Mouse (Mus musculus) left cerebral cortex, adult 9 months (tissue): ENCODE results near the gene Gfm1.

ENCODE experiments used
- DNase-seq, 2 experiments: peaks; one replicate each; pipeline ENCODE4 v3.0.0; 2022; ENCODE audit warnings: low spot score in 2 of 2

The Gfm1 gene

DNA sequence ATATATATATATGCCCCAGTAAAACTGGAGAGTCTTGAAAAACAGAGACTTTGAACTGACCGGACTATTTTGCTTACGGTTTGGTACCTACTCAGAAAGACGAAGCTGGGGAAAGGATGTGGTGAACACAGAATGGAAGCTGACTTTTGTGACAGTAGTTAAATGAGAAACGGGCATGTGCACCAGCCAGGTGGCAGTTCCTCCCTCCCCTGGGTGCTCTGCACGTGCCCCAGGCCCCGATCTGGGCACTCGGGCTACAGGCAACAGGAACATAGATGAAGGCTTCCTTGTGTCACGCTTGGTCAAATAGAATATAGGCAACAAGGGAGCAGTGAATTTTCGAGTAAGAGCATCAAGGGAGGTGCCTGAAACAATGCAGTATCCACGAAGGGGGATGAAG, 66.4 kb downstream of the Gfm1 start:
- no peak for DNase-seq

DNA sequence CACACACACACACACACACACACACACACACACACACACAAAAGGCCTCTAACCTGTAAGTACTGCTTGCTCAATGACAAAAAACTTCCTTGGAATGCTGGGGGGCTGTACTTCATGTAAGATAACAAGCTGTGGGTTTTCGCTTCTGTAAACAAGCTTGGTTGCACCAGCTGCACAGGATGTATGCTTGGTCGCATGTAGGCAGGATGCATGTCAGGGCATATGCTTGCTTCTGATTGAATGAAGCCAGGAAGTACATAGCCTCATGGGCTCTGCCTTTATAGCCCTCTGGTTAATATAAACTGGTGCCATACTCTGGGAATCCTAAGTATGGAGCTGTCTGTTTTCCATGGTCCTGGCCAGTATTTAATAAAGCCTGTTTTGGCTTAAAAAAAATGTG, 68.1 kb downstream of the Gfm1 start:
- no peak for DNase-seq

DNA sequence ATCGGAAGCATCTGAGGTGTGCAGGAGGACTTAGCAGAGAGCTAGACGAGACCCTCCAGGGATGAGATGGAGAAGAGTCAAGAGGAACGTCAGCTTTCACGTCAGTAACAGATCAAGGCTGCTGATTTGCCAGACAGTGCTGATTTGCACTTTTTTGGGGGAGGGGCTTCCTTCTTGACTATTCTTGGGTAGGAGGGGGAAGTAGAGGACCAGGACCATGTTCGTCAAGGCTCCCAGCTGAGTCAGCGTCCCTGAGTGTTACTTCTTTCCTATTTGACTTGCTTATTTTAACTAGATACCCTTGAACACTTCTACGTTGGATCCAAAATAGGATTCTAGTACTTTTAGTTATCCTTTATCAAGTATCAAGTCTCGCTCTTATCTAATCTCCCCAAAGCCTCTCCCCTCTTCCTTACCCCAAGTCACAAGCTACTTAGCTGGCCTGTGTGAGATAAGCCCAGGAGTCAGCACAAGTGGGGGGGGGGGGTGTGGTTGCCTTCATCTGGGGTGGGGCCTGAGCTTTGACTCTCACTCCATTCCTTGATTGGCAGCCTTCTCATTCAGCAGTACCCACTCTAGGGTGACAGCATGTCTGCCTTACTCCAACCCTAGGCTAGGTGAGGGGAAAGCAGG, 69.0 kb downstream of the Gfm1 start:
- DNase-seq, result no peak

DNA sequence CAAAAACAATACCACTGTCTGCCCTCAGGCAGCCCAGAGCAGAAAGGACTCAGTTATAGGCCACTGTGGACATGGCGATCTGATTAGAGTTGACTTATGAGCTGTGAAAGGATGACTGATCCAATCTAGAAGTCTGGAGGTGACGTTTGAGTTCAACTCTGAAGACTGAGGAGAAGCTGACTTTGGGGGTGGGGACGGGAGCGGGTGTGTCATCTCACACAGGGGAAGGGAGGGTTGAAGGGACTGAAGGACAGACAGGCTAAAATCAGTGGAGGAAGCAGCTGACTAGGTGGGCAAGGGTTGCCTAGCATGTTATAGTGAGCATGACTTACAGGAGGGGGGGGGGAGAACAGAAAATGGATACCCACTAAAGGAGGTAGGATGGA, 69.5 kb downstream of the Gfm1 start:
- DNase-seq, result no peak

DNA sequence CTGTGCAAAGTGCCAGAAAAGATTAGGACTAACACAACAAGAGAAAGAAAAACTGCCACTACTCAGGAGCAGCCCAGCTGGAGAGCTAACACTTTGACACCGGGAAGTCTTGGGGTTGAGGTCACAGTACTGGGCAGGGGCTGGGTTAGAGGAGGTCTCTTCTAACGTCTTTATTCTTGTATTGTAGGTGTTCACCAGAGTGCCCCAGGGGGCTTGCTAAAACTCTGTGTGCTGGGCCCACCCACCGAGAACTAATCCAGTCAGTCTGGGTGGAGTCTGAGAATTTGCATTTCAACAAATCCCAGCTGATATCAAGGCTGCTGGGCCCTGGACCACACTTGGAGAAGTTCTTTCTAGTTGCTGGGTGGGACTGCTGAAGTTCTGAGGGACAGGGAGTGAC, 74.0 kb downstream of the Gfm1 start:
- DNase-seq, result no peak

DNA sequence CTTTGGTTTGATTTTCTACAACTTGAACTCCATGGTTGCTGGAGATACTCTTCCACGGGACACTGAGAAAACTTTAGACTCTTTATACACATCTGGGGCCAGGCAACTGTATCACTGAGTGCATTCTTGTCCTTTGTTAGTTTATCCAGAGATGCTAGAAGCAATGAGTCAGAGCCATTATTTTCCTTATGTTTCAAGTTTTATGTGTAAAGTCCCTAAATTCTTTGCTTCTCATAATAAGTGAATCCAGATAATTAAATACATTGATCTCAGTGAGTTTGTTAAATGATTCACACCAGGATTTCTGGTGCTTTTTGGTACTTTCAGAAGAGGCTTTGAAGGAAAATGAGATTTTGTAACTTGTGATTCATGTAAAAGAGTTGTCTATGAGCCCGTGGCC, 75.4 kb downstream of the Gfm1 start:
- DNase-seq, result no peak

DNA sequence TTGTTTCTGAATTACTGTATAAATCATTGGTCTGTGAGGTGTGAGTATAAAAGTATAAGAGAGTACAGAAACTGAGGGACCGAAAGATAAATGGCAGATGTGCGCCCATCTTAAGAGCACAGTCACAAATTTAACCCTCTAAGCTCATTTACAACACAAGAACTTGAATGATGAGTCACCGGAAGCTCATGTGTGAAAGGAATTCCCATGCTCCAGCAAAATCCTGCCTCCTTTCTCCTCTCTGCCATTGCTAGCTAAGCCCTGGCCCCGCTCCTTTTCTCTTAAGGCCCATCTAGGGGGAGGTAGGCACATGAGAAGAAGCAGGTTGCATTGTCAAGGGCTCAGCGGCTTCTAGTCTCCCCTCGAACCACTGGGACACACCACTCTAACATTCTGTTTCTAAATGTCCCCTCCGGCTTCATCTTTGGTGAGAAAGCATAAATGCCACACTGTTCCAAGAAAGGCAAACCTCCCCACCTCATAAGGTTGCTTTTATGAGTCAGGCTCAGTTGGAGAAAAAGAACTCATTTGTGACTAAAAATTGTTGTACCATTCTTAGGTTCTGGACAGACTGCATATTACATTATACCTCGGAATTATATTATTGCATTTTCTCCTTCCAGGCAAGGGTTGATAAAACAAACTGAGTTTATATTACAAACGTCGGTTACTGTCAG, 78.5 kb downstream of the Gfm1 start:
- no peak for DNase-seq

DNA sequence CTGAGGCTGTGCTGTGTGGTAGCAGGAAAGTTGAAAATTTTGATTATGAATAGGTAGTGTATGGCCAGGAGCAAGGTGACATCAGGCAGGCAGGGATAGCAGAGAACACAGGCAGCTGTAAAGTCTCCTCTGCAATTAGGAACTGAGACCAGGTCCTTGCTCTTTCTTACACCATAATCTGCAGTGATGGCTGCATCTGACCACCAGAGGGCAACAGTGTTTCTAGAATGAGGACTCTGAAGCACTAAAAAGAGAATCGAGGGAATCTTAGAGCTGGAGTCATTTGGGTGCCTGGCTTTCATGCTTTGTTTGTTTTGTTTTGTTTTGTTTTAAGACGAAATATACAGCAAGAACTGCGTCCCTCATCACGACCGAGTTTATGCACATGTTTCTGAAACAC, 82.9 kb downstream of the Gfm1 start:
- DNase-seq, result peak in 1 of 2 experiments; percentile 92

DNA sequence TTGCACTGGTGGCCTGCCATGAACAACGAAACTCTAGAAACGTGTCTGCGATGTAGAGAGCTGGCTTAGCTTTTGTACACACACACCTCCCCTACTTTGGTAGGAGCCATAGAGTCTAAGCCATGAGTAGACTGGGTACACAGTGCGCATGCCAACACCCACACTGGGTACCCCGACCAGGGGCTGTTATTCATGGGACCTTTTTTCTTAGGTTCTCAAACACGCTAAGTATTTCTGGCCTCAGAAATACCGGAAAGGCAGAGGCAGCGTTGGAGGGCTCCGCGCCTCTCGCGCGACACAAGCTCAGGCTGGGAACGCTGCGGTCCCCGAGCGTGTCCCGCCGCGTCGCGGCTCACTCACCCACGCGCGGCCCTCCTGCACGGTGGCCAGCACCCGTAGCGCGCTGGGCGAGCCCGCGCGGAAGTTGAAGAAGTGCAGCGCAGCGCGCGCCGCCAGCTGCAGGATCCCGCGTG, 84.9 kb downstream of the Gfm1 start:
- DNase-seq, result peak in 1 of 2 experiments; percentile 9

DNA sequence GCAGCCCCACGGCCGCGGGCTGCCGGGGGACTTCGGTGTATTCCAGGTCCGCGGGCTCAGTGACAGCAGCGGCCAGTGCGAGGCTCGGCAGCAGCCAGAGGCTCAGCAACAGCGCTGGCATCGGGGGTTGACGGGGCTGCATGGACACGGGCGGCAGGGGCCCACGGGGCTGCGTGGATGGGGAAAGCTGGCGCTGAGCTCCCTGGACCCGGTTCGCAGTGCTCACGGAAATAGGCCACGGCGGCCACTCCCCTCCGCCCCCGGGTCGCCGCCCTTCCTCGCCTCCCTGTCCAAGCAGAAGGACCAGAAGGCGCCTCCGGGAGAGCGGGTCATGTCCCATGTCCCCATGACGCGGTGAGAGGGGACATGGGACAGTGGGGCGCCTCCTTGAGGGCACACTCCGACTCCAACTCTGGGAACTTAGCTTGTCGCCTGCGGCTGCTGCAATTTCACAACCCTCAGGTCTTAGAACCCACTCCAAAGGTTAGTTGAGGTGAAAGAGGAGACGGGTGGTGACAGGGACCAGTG, 85.4 kb downstream of the Gfm1 start, which contains the start of gene Rarres1:
Gene Rarres1 (minus strand): TSS at position 250 of the 528 bp plus-strand sequence.
- no peak for DNase-seq

DNA sequence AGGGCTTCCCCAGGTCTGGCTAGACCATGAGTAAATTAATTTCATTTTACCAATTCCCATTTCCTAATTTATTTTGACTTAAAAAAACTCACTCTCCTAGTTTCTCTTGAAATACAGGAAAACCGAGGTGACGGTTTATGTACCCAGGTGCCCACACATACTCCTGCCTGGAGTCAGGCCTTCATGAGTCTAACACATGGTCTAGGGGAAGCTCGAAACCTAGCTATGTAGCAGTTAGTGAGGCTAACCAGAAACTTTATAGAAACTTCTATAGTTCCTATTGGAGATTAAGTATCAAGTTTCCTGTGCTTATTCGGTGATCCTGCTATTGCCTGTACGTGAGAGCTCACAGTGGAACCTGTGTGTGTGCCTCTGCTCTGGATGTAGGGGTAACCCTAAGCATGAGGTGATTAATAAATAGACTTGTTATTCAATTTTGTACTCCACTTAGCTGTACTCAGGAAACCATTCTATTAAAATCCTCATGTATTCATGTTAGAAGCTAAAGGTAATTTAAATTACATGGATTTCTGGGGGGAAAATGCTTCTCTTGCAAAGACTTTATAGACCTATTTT, 90.8 kb downstream of the Gfm1 start:
- no peak for DNase-seq

DNA sequence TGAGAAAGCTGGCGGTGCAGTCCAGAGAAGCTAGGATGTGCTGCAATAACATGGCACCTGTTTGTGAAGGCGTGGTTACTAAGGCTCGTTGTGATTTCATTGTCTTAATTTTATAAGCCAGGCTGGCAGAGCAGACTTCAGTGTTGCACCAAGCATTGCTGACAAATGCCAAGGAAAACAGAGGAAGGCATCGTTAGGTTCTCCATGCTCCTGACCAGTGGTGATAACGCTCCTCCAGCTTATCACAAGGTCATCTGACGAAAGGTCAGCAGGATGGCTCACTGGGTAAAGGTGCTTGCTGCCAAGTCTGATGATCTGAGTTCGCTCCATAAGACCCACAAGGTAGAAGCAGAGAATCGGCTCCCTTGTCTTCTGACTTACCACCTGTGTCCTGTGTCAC, 92.8 kb downstream of the Gfm1 start:
- DNase-seq, result no peak

DNA sequence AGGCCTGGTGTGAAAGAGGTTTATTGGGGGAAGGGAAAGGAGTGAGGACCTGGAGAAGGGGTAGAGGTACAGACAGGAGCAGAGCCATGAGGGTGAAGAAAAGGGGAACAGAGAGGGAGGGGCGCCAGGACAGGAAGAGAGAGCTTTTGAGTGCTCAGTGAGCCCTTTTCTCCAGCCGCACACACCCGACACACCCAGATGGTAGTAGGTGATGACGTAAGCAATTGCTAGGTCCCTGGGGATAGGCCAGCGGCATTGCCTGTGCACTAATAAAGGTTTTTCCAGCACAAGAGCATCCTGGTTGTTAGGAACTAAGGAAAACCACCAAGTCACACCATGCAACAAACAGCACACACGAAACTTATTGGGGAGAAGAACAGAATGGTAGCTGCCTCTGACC, 94.9 kb downstream of the Gfm1 start:
- DNase-seq, result no peak
